Mouse (Mus musculus): Measurements from ENCODE around the gene Kcnh5. TPM values are rescaled to one million over a fixed set of nuclear protein-coding genes. Genes with fewer than 3 reads are reported as not detected.

The Kcnh5 gene
- polyA plus RNA-seq, 1 experiment, result 0.02 TPM

DNA sequence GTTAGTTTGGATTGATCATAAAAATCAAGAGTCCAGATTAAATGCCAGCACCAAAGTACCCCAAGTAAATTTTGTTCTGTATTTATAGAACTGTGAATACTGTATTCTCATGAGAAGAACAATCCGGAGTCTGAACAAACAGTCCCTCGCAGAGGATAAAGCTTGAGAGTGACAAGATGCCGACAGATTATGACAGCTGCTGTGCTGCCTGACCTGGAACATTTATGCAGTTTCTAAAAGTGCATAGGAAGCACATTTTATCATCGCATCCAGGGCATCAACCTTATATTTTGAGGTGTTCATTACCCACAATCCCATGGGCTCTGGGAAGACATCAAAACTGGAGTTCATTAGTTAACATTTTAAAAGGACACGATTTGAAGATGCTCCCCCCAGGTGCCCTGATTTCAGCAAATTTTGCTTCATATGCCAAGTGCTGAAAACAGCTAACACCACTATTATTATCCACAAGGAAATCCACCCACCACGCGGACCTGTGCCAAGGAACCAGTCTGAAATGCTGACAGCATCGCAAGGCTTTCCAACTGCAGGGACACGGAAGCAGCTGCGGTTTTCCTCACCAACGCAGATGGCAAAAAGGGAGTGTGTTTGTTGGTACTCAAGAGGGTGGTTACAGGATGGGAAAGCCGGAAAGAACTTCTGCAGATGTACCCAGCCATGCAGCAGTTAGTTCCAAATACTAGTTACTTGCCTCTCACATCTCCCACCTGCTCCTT is 328.4 kb downstream of the Kcnh5 start:
- Histone ChIP-seq H3K36me3 (ENCODE audit: control insufficient read depth, insufficient read depth) (no peaks in the 10 kb centered on the region), H3ac (ENCODE audit: control insufficient read depth, insufficient read length) (no peak overlapping the region), H3K4me3 (no peak overlapping the region), H3K27me3 (ENCODE audit: control insufficient read depth, insufficient read depth, insufficient read length) (no peaks in the 10 kb centered on the region), H3K4me2 (ENCODE audit: low read depth) (peak overlapping the region; percentile 46), H3K79me2 (ENCODE audit: control insufficient read depth, insufficient read depth) (no peaks in the 10 kb centered on the region)
- TF ChIP-seq MYOG (IDR thresholded peaks at IDR 0.05; ENCODE audit: control insufficient read depth in 1 of 3, insufficient read depth in 1 of 3, insufficient read length in 2 of 3, low read depth in 2 of 3), result peak in 1 of 3 experiments; percentile 43
- no peak for TF ChIP-seq POLR2A (IDR thresholded peaks at IDR 0.05; ENCODE audit: insufficient read length, low read depth)
- no peak for TF ChIP-seq REST (IDR thresholded peaks at IDR 0.05; ENCODE audit: insufficient read depth, insufficient read length)
- no peak for TF ChIP-seq CEBPB (IDR thresholded peaks at IDR 0.05; ENCODE audit: insufficient read depth, poor library complexity, severe bottlenecking)
- TF ChIP-seq POLR2AphosphoS2 (IDR thresholded peaks at IDR 0.05; ENCODE audit: insufficient read length, low read depth), result no peak
- no peak for TF ChIP-seq E2F4 (IDR thresholded peaks at IDR 0.05; ENCODE audit: insufficient read depth)
- no peak for TF ChIP-seq MAX (IDR thresholded peaks at IDR 0.05; ENCODE audit: low read depth)
- TF ChIP-seq SRF (IDR thresholded peaks at IDR 0.05; ENCODE audit: control insufficient read depth, insufficient read length, low read depth), result no peak
- peak; percentile 10 for TF ChIP-seq TCF12 (IDR thresholded peaks at IDR 0.05; ENCODE audit: insufficient read depth, poor library complexity, severe bottlenecking)
- TF ChIP-seq MYOD1 (IDR thresholded peaks at IDR 0.05; ENCODE audit: control insufficient read depth in 1 of 3, insufficient read length in 2 of 3, low read depth in 2 of 3), result peak; percentile 33 to 76 (median 42)

Other genes with a start within 250 kb of the Kcnh5 start
- 14.1 TPM for gene Rhoj, start 131.0 kb upstream of the Kcnh5 start, polyA plus RNA-seq (2012; fragmentation: generic; extraction: Trizol)
- gene Gphb5, start 239.4 kb upstream of the Kcnh5 start, polyA plus RNA-seq (2012; fragmentation: generic; extraction: Trizol), result not detected